Mouse (Mus musculus) stomach, embryonic 16.5 days (tissue): ENCODE measurements around the gene Mrps9. TPM values are rescaled to one million over a fixed set of nuclear protein-coding genes. Genes with fewer than 3 reads are reported as not detected.
A peak's percentile ranks its signal among the peaks of the same experiment; 100 is the strongest.

Source experiments
- ATAC-seq: fragments of 200-750 bp; cut with Nextera tagmentation; 2 replicates; pipeline ENCODE4 v1.8.0; 2017; ENCODE audit warnings: moderate number of reproducible peaks, moderate TSS enrichment; ENCODE audit not compliant: insufficient read depth, low FRiP score
- H3K27ac ChIP-seq: fragments of 300-500 bp; sonication (generic); 2 replicates; pipeline ENCODE4 v1.5.1; 2014; ENCODE audit warnings: low read length
- H3K27me3 ChIP-seq: fragments of 300-500 bp; sonication (generic); 2 replicates; pipeline ENCODE4 v1.6.1; 2014; ENCODE audit warnings: low read length, control low read depth, mixed read lengths; ENCODE audit not compliant: control insufficient read depth, insufficient read depth
- H3K36me3 ChIP-seq: fragments of 300-500 bp; sonication (generic); 2 replicates; pipeline ENCODE4 v1.6.1; 2014; ENCODE audit warnings: low read length; ENCODE audit not compliant: control insufficient read depth, insufficient read depth
- H3K4me1 ChIP-seq: fragments of 300-500 bp; sonication (generic); 2 replicates; pipeline ENCODE4 v1.6.1; 2014; ENCODE audit warnings: low read length, control low read depth, mixed read lengths; ENCODE audit not compliant: control insufficient read depth, insufficient read depth
- H3K4me2 ChIP-seq: fragments of 300-500 bp; sonication (generic); 2 replicates; pipeline ENCODE4 v1.6.1; 2014; ENCODE audit warnings: low read depth, low read length, mixed read lengths
- H3K4me3 ChIP-seq: fragments of 300-500 bp; sonication (generic); replicated peaks from 2 replicates; pipeline ENCODE4 v1.5.1; 2014; ENCODE audit warnings: mild to moderate bottlenecking, low read length
- H3K9ac ChIP-seq: fragments of 300-500 bp; sonication (generic); 2 replicates; pipeline ENCODE4 v1.6.1; 2014; ENCODE audit warnings: low read length
- H3K9me3 ChIP-seq: fragments of 300-500 bp; sonication (generic); replicated peaks from 2 replicates; pipeline ENCODE4 v1.6.1; 2016; ENCODE audit warnings: low read length, control low read depth; ENCODE audit not compliant: control insufficient read depth
- WGBS: fragments of 180-500 bp; shearing (Covaris S2); extraction: QIAGEN DNeasy Blood & Tissue Kit; methylation state at CpG from one replicate; pipeline ENCODE4 v1.1.7; 2014; 5-methylcytosine and 5-hydroxymethylcytosine counted together
- polyA plus RNA-seq: library from polyadenylated mRNA; unstranded; fragments of >200 nt; fragmentation: Nextera tagmentation; extraction: Ambion mirVana; gene quantifications from 2 replicates; pipeline ENCODE4 v1.2.1, GENCODE M21; 2015

Gene Mrps9
- polyA plus RNA-seq, 1 experiment from 2014 or later, result 48.9 TPM

DNA sequence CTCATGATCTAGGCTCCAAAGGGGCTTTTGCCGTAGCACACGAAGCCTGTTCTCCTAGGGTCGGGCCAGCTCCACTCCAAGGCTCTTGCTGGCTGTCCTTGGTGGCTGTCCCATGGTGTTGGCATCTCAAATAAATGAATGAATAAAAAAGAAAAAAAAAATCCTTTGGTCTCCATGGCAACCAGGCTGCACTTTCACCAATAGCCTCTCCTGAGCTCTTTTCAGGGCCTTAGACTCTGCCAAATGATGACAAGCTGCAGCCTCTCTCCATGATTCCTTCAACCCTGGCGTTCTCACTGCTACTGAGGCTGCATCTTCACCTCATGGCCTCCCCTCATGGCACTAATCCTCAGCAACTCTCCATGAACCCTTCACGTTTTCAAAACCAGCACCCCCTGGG lies 72.9 kb downstream of the Mrps9 start:
- H3K27me3 ChIP-seq, result no peaks in the 10 kb centered on the region
- H3K4me3 ChIP-seq, result no peak overlapping the region
- H3K9ac ChIP-seq, result no peak overlapping the region
- H3K27ac ChIP-seq, result no peak overlapping the region
- 74% methylated on average over 5 of the region's 5 CpGs for WGBS
- H3K9me3 ChIP-seq, result no peaks in the 10 kb centered on the region
- no peaks in the 10 kb centered on the region for H3K4me1 ChIP-seq
- no peaks in the 10 kb centered on the region for H3K36me3 ChIP-seq
- ATAC-seq, result no peak
- no peak overlapping the region for H3K4me2 ChIP-seq

DNA sequence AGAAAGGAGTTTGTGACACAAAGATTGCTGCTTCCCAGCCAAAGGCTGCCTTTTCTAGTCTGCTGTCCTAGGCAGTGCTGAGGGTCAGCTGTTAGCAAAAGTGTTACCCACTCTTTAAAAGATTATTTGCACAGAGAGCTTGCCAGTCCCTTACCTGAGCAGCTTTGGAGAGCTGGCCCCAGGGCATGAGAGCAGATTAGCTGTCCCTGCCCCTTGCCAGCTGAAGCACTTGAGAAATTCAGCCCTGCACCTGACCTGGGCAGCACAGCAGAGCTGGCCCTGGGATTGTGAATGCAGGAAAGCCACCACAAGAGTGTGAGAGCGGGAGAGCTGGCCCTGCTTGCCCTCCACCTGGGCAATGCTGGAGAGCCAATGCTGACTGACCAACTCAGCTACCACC lies 82.6 kb downstream of the Mrps9 start:
- WGBS, result 76% methylated on average over 1 of the region's 1 CpGs
- Histone ChIP-seq H3K4me2 (no peak overlapping the region), H3K27me3 (no peaks in the 10 kb centered on the region), H3K4me3 (no peak overlapping the region), H3K36me3 (no peaks in the 10 kb centered on the region), H3K27ac (no peak overlapping the region), H3K9ac (no peak overlapping the region), H3K4me1 (no peaks in the 10 kb centered on the region), H3K9me3 (no peaks in the 10 kb centered on the region)
- ATAC-seq, result no peak

DNA sequence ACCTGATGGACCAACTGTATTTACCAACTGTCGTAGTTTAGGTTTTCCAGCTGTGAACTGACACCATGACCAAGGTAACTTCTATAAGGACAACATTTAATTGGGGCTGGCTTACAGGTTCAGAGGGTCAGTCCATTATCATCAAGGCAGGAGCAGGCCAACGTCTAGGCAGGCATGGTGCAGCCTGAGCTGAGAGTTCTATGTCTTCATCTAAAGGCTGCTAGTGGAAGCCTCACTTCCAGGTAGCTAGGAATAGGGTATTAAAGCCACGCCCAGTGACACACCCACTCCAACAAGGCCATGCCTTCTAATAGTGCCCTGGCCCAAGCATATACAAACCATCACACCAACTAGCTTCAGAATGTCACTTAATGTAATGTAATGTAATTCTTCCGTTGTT lies 97.5 kb downstream of the Mrps9 start:
- ATAC-seq, result no peak
- Histone ChIP-seq H3K4me3 (no peak overlapping the region), H3K9me3 (no peaks in the 10 kb centered on the region), H3K36me3 (no peaks in the 10 kb centered on the region), H3K27me3 (no peaks in the 10 kb centered on the region), H3K27ac (no peak overlapping the region), H3K4me2 (no peak overlapping the region), H3K9ac (no peak overlapping the region), H3K4me1 (no peaks in the 10 kb centered on the region; the same call in 1 of the 2 replicates)
- WGBS, result 59% methylated on average over 4 of the region's 4 CpGs

DNA sequence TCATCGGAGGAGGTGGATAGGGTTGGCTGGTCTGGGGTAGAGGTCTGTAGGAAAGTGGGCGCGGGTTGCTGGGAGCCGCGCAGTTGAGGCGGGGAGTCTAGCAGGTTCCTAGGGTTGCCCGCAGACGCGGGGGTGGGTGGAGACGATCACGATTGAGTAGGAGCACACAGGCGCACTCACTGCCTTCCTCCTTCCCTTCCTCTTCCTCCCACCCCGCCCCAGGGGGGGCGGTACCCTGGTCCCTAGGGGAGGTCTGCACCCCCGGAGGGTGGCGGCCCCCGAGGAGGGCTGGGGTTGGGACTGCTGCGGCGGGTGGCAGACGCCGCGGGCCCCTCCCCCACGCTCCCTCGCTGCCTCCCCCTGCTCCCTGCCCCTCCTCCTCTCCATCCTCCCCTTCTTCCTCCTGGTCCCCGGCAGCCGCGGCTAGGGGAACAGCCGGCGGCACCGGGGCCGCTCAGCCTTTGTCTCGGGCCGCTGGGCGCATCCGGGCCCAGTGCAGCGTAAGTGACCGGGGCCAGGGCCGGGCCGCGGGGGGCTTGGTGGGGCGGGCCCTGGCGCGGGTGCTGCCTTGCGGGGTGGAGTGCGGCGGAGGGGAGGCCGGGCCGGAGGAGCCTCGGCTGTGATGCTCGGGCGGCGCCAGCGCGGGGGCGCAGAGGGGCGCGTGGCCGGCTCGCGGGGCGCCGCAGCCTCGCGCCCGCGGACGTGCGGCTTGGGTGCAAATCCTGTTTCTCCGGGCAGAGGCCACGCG lies 101.9 kb downstream of the Mrps9 start, which contains the start of gene Gpr45:
TSS of gene Gpr45 (plus strand) at position 139 of the 748 bp plus-strand sequence.
- under 1% methylated on average over 58 of the region's 71 CpGs for WGBS
- peak within 1 kb of the TSS; percentile 26; the same call in 1 of the 2 replicates for H3K27ac ChIP-seq

DNA sequence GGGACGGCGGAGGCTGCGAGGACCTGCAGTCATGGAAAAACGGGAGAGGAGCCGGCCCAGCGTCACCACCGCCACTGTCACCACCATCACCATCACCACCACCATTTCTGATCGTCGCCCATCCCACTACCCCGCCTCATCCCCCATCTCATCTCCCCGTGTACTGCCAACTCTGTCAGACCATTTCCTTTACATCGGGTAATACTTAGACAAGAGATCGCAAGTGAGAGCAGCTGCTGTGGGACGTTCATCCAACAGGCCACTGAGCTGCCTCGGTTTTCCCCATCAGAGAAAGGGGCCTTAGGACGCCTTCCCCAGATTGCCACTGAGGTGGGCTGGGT lies 102.4 kb downstream of the Mrps9 start:
- H3K27ac ChIP-seq, result peak overlapping the region; percentile 26; the same call in 1 of the 2 replicates

More for the DNA sequence above, 101.9 kb downstream of the Mrps9 start, which contains the start of gene Gpr45:
- H3K9ac ChIP-seq, result peak within 1 kb of the TSS; percentile 82
- no peaks in the 10 kb centered on the region for H3K27me3 ChIP-seq
- no peaks in the 10 kb centered on the region for H3K36me3 ChIP-seq
- H3K9me3 ChIP-seq, result no peaks in the 10 kb centered on the region
- peak within 1 kb of the TSS; percentile 73 for H3K4me3 ChIP-seq
- peak; percentile 73 for ATAC-seq
- no peaks in the 10 kb centered on the region; the same call in 1 of the 2 replicates for H3K4me1 ChIP-seq
- H3K4me2 ChIP-seq, result peak within 1 kb of the TSS; percentile 89

More for the DNA sequence above, 102.4 kb downstream of the Mrps9 start:
- peak overlapping the region; percentile 82 for H3K9ac ChIP-seq
- H3K9me3 ChIP-seq, result no peaks in the 10 kb centered on the region
- H3K4me2 ChIP-seq, result peak overlapping the region; percentile 89
- WGBS, result 2% methylated on average over 16 of the region's 16 CpGs
- no peaks in the 10 kb centered on the region for H3K36me3 ChIP-seq
- H3K27me3 ChIP-seq, result no peaks in the 10 kb centered on the region
- H3K4me3 ChIP-seq, result peak overlapping the region; percentile 73
- no peaks in the 10 kb centered on the region; the same call in 1 of the 2 replicates for H3K4me1 ChIP-seq
- no peak for ATAC-seq

Other genes starting within 250 kb of the Mrps9 start
- gene Pou3f3, start 155.5 kb upstream of the Mrps9 start, polyA plus RNA-seq, result not detected in 2 replicates
- gene Gpr45, start 101.6 kb downstream of the Mrps9 start, polyA plus RNA-seq, result 3.7 and 4.0 TPM in 2 replicates
- gene Tgfbrap1, start 247.4 kb downstream of the Mrps9 start, polyA plus RNA-seq, result 9.5 and 10.2 TPM in 2 replicates
- gene AI597479, start 247.5 kb downstream of the Mrps9 start, polyA plus RNA-seq, result 28.9 and 29.1 TPM in 2 replicates